Mouse (Mus musculus) natural killer cell, adult 2 months (primary cell): ENCODE results near the gene Rnd2.
"Not testable (repeated sequence)": the region's sequence is repeated elsewhere in the genome, so short reads cannot be mapped to it uniquely, and the experiment has no call there.

Experiments
- DNase-seq, 2 experiments: peaks; one replicate each; pipeline ENCODE4 v3.0.0; 2022; ENCODE audit warnings: low spot score in 2 of 2

Gene Rnd2

DNA sequence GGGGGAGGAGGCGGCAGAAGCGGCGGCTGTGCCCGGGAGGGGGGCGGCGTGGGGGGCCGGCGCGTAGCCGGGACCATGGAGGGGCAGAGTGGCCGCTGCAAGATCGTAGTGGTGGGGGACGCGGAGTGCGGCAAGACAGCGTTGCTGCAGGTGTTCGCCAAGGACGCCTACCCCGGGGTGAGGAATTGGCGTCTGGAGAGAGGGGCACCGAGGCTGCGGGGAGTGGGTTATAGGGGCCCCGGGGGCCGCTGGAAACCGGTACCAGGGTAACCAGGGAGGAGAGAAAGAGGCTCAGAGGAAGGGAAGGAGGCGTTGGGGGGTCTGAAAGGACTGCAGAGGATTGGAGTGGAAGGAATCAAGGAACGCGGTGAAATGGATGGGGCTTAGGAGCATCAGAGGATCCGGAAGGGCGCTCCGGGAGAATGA is 3.5 kb downstream of the Rnd2 start:
- DNase-seq, result no peak

DNA sequence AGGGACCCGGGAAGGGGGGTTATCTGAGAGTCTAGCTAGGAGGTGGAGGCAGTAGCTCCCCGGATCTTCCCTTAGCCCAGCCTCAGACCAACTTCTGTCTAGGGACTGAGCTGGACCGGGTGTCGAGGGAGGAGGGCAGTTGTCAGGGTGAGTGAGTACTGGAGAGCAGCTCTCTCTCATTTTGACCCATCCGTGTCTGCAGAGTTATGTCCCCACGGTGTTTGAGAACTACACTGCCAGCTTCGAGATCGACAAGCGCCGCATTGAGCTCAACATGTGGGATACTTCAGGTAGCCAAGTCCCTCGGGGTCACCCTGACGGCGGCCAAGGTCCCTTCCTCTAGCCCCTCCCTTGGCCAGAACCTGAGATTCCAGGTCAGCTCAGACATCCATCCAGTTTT is 3.9 kb downstream of the Rnd2 start:
- no peak for DNase-seq

DNA sequence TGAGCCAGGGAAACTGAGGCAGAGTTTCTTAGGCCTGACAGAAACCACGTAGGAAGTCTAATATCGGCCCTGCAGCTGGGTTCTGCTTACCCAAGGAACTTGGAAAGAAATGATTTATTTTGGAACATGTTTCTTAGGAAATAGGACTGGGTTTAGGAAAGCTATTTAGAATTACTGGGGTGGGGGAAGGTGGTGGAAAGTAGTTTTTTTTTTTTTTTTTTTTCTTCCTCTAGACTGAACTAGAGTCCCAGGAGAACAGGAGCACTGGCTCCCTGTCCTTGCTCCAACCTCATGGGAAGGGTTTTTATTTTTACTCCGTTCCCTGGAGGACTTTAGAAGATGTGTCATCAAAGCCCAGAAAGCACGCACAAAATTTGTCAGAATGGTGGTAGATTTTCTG is 4.4 kb downstream of the Rnd2 start:
- DNase-seq, result no peak

DNA sequence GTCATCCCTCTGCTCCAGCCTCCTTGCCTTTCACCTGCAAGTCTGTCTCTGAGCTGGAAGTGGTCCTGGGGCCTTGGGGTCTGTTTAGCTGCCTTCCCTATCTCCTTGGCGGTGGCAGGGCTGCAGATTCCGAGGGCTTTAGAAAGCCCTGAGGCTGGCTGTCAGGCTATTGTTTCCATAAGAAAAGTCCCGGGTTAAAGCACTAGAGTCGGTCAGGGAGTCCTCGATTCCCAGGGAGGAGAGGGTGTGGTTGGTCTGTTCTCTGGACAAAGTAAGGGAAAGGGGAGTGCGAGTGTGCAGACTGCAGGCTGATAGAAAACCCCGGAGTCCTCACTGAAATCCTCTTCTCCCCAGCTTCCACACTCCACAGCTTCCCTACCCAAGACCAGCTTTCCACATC is 5.4 kb downstream of the Rnd2 start:
- DNase-seq, result no peak

- DNase-seq, result no peak
These were observed 7.1 kb downstream of the Rnd2 start for GRCm38 (mm10) chr11:101471926-101472325.

DNA sequence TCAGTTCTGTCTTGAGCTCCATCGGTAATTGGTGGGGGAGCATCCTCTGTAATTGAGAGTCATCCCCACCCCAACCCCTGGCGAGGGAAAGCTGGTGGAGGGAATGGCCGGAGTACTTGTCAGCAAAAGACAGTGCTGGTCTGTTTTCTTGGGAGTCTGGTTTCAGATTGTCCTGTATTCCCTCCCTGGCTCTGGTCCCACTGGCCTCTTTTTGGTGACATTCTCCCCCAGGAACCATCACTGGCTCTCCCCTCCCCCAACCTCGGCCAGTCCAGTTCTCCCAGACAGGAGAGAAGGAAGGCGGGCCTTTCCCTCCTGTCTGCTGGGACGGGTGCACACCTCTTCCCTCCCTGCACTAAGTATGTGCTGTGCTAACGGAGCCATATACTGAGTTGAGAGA is 7.5 kb downstream of the Rnd2 start:
- DNase-seq, result no peak

DNA sequence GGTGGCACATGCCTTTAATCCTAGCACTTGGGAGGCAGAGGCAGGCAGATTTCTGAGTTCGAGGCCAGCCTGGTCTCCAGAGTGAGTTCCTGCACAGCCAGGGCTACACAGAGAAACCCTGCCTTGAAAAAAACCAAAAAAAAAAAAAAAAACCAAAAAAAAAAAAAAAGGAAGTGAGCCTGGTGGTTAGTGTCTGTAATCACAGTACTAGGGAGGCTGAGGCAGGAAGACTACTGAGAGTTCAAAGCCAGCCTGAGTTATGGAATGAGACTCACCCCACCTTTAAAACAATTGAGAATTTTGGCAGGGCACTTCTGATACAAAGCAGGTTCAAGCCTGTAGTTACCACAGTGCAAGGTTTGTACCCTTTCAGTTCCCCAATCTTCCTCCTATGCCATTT is 8.9 kb downstream of the Rnd2 start:
- not testable (repeated sequence) for DNase-seq

- DNase-seq, result no peak
These were observed 9.5 kb downstream of the Rnd2 start for GRCm38 (mm10) chr11:101474298-101474697.

GRCm38 (mm10) chr11:101476361-101476760 is 11.6 kb downstream of the Rnd2 start:
- DNase-seq, result not testable (repeated sequence)

DNA sequence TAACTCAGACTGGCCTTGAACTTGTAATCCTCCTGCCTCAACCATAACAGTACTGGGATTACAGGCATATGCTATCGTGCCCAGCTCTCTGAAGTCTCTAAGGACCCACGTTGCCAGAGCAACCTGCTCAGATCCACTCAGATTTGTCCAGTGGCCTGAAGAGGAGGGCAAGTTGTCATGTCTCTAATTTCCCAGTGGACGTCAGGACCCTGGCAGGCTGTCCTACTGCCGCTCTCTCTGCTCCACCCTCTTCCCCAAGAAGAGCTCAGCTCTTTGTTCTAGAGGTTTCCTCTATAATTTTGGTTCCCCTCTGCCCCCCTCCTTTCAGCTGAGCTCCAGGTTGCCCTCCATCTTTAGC is 12.4 kb downstream of the Rnd2 start:
- no peak for DNase-seq

GRCm38 (mm10) chr11:101477552-101478211 is 12.9 kb downstream of the Rnd2 start:
- DNase-seq, result no peak

DNA sequence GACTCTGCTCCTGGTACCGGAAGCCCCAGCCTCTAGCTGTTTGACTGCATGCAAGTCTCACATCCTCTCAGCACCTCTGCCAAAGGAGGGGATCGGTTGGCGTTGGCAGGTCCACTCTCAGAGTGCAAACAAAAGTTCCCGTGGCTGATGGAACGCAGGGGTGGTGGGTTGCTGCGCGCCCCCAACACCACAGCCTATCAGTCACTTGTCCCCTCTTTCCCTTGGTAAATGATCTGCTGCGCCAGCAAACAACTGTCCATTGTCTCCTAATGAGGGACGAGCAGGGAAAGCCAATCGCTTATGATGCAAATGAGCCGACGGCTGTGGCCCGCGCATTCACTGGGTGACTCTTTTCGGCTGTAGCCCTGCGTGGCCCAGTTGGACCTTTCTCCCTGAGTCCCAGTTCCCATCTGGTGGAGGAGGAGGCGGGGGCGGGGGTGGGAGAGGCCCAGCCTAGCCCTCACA is 14.4 kb downstream of the Rnd2 start:
- DNase-seq, result no peak

GRCm38 (mm10) chr11:101480912-101481311 is 16.1 kb downstream of the Rnd2 start:
- DNase-seq, result no peak

DNA sequence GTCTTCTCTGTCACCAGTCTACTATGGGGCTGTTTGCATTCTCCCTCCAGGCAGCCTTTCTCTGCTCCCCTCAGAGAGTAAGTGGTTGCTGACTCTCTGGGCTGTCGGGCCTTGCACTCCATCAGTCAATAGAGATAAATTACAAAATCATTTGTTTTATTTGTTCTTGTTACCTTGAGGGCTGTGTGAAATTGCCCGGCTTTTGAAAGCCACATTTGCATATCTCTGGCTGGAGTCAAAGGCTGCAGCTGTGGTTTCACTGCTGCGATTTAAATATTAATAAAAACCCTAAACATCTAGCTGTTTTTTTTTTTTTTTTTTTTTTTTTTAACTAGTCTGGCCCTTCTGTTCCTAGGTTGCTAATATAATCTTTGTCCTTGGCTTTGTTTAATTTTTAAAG is 19.0 kb downstream of the Rnd2 start:
- no peak for DNase-seq

- no peak for DNase-seq
These were observed 19.4 kb downstream of the Rnd2 start for GRCm38 (mm10) chr11:101484245-101484644.

- no peak for DNase-seq
These were observed 20.0 kb downstream of the Rnd2 start for GRCm38 (mm10) chr11:101484814-101485213.

GRCm38 (mm10) chr11:101485509-101486028 is 20.8 kb downstream of the Rnd2 start:
- DNase-seq, result no peak

DNA sequence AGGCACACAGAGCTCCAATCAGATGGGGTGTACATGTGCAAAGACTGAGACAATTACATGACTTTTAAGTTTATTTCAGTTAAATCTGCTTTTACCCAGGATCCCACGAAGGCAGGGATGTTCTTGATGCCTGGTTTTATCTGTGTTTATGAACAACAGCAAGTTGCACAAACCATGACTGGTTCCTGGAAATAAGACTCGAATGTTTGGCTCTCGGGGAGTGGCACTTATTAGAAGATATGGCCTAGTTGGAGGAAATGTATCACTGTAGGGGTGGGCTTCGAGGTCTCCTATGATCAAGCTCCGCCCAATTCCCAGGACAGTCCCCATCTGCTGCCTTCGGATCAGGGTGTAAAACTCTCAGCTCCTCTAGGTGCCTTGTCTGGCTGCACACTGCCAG is 21.3 kb downstream of the Rnd2 start:
- DNase-seq, result no peak

DNA sequence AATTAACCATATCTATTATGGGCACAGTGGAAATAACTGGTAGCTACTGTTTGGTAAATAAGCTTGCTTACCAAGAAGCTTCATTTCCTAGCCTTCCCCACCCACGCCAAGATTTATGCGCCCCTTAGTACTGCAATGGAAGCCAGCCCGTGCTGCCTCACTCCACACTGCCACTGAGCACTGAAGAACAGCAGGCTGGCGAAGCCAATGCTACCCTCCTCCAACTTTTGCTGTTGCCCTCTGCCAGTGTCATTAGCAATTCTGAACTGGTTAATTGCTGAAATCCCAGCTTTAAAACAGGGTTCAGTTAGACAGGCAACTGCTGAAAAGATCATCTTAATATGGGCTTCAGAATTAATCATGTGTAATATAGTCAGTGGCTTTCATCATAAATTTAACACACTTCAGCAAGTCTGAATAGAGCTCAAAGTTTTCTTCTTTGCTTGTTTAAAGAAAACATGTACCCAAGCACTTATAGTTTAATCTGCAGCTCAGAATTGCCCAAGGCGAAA is 41.5 kb downstream of the Rnd2 start:
- DNase-seq, result no peak

GRCm38 (mm10) chr11:101507090-101507489 is 42.3 kb downstream of the Rnd2 start:
- DNase-seq, result no peak

DNA sequence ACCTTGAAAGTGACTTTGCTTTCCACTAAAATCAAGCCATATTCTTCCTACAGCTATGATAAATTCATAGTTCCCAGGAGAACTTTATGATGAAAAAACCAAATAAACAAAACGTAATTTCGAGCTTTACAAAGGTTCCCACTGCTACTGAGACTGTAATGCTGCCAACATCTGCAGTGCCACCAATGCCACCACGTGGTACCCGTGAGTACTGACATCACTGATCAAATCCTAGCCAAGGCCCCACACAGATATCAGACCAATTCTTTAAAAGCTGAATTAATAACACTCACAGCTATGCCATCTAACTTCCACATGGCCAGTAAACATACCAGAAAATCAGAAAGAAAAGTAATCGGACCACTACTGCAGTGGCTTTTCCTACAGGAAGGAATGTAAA is 54.1 kb downstream of the Rnd2 start:
- DNase-seq, result no peak

GRCm38 (mm10) chr11:101519364-101519763 is 54.6 kb downstream of the Rnd2 start:
- DNase-seq, result no peak
